Mouse (Mus musculus) intestine, postnatal 0 days (tissue): ENCODE measurements around the gene Mpdu1. TPM values are rescaled to one million over a fixed set of nuclear protein-coding genes. Genes with fewer than 3 reads are reported as not detected.

ENCODE experiments used
- ATAC-seq: fragments of 200-750 bp; cut with Nextera tagmentation; 2 replicates; pipeline ENCODE4 v1.8.0; 2017; ENCODE audit warnings: mild to moderate bottlenecking, moderate TSS enrichment, moderate library complexity
- H3K27ac ChIP-seq: fragments of 300-500 bp; sonication (generic); 2 replicates; pipeline ENCODE4 v1.5.1; 2014; ENCODE audit warnings: mild to moderate bottlenecking, low read depth, low read length, moderate library complexity
- H3K27me3 ChIP-seq: fragments of 300-500 bp; sonication (generic); replicated peaks from 2 replicates; pipeline ENCODE4 v1.6.1; 2014; ENCODE audit warnings: low read length, mixed read lengths; ENCODE audit not compliant: control insufficient read depth, insufficient read depth
- H3K36me3 ChIP-seq: fragments of 300-500 bp; sonication (generic); 2 replicates; pipeline ENCODE4 v1.6.1; 2014; ENCODE audit warnings: mild to moderate bottlenecking, moderate library complexity; ENCODE audit not compliant: control insufficient read depth, insufficient read depth
- H3K4me1 ChIP-seq: fragments of 300-500 bp; sonication (generic); replicated peaks from 2 replicates; pipeline ENCODE4 v1.6.1; 2014; ENCODE audit warnings: antibody characterized with exemption, low read length, mixed read lengths; ENCODE audit not compliant: control insufficient read depth, insufficient read depth
- H3K4me2 ChIP-seq: fragments of 300-500 bp; sonication (generic); replicated peaks from 2 replicates; pipeline ENCODE4 v1.6.1; 2014; ENCODE audit warnings: low read depth, mild to moderate bottlenecking, moderate library complexity
- H3K4me3 ChIP-seq: fragments of 300-500 bp; sonication (generic); 2 replicates; pipeline ENCODE4 v1.5.1; 2014; ENCODE audit warnings: low read depth, low read length
- H3K9ac ChIP-seq: fragments of 300-500 bp; sonication (generic); 2 replicates; pipeline ENCODE4 v1.6.1; 2014; ENCODE audit warnings: mild to moderate bottlenecking, low read depth, low read length
- H3K9me3 ChIP-seq: fragments of 300-500 bp; sonication (generic); 2 replicates; pipeline ENCODE4 v1.6.1; 2016; ENCODE audit warnings: mixed run types; ENCODE audit not compliant: control insufficient read depth
- CTCF ChIP-seq: sonication (generic); IDR thresholded peaks from 2 replicates; pipeline ENCODE4 v1.5.1; 2016; ENCODE audit warnings: low read depth, mild to moderate bottlenecking, control low read depth, antibody characterized with exemption, moderate library complexity
- WGBS: fragments of 180-500 bp; shearing (Covaris S2); extraction: QIAGEN DNeasy Blood & Tissue Kit; methylation state at CpG from one replicate; pipeline ENCODE4 v1.1.7; 2014; 5-methylcytosine and 5-hydroxymethylcytosine counted together
- polyA plus RNA-seq: library from polyadenylated mRNA; unstranded; fragments of >200 nt; fragmentation: Nextera tagmentation; extraction: Ambion mirVana; gene quantifications from 2 replicates; pipeline ENCODE4 v1.2.1, GENCODE M21; 2015

Mpdu1 gene
- polyA plus RNA-seq, 1 experiment from 2014 or later, result 96.6 TPM

- Histone ChIP-seq H3K4me1 (peaks cover 12% of the 10 kb centered on the region), H3K27ac (peak overlapping the region; percentile 89; the same call in 1 of the 2 replicates)
- WGBS, result 89% methylated on average over 6 of the region's 6 CpGs
Observed at GRCm38 (mm10) chr11:69684936-69685335, 22.5 kb upstream of the Mpdu1 start.

GRCm38 (mm10) chr11:69684128-69684745, 21.8 kb upstream of the Mpdu1 start:
- H3K27ac ChIP-seq, result peak overlapping the region; percentile 89
- no peaks in the 10 kb centered on the region for H3K27me3 ChIP-seq
- peak overlapping the region; percentile 26 for H3K4me3 ChIP-seq
- peaks cover 12% of the 10 kb centered on the region for H3K4me1 ChIP-seq
- H3K9ac ChIP-seq, result peak overlapping the region; percentile 31; the same call in 1 of the 2 replicates
- peak; percentile 67 for ATAC-seq
- H3K36me3 ChIP-seq, result no peaks in the 10 kb centered on the region; the same call in 1 of the 2 replicates
- TF ChIP-seq CTCF, result no peak
- WGBS, result 65% methylated on average over 12 of the region's 12 CpGs
- H3K9me3 ChIP-seq, result no peaks in the 10 kb centered on the region
- H3K4me2 ChIP-seq, result peak overlapping the region; percentile 62

More at GRCm38 (mm10) chr11:69684936-69685335, 22.5 kb upstream of the Mpdu1 start:
- H3K4me2 ChIP-seq, result peak overlapping the region; percentile 62
- no peaks in the 10 kb centered on the region for H3K27me3 ChIP-seq
- TF ChIP-seq CTCF, result no peak
- no peak for ATAC-seq
- no peaks in the 10 kb centered on the region; the same call in 1 of the 2 replicates for H3K36me3 ChIP-seq
- peak overlapping the region; percentile 26 for H3K4me3 ChIP-seq
- H3K9ac ChIP-seq, result 0 out of 2 replicates have a peak overlapping the region, but pooled peaks have one; percentile 31
- H3K9me3 ChIP-seq, result no peaks in the 10 kb centered on the region

- peaks cover 12% of the 10 kb centered on the region for H3K4me1 ChIP-seq
- no peak for ATAC-seq
- WGBS, result 55% methylated on average over 7 of the region's 7 CpGs
- no peaks in the 10 kb centered on the region for H3K9me3 ChIP-seq
- TF ChIP-seq CTCF, result no peak
- no peak overlapping the region for H3K4me3 ChIP-seq
- no peak overlapping the region for H3K9ac ChIP-seq
- peak overlapping the region; percentile 89 for H3K27ac ChIP-seq
- peak overlapping the region; percentile 9 for H3K4me2 ChIP-seq
- H3K36me3 ChIP-seq, result peaks cover 2% of the 10 kb centered on the region
- no peaks in the 10 kb centered on the region for H3K27me3 ChIP-seq
Observed at GRCm38 (mm10) chr11:69683576-69683975, 21.1 kb upstream of the Mpdu1 start.

- no peaks in the 10 kb centered on the region for H3K27me3 ChIP-seq
- peak overlapping the region; percentile 89 for H3K27ac ChIP-seq
- TF ChIP-seq CTCF, result peak; percentile 97
- H3K9me3 ChIP-seq, result no peaks in the 10 kb centered on the region
- H3K4me2 ChIP-seq, result peak overlapping the region; percentile 82
- H3K36me3 ChIP-seq, result peaks cover 7% of the 10 kb centered on the region
- no peak overlapping the region for H3K4me3 ChIP-seq
- no peak overlapping the region for H3K9ac ChIP-seq
- peaks cover 12% of the 10 kb centered on the region for H3K4me1 ChIP-seq
- 23% methylated on average over 12 of the region's 12 CpGs for WGBS
- no peak for ATAC-seq
Observed at GRCm38 (mm10) chr11:69682840-69683533, 20.5 kb upstream of the Mpdu1 start.

- peak overlapping the region; percentile 37; the same call in 1 of the 2 replicates for H3K9ac ChIP-seq
- H3K4me2 ChIP-seq, result peak overlapping the region; percentile 82
- 19% methylated on average over 24 of the region's 24 CpGs for WGBS
- ATAC-seq, result no peak
- peak overlapping the region; percentile 92 for H3K4me3 ChIP-seq
- H3K4me1 ChIP-seq, result peaks cover 12% of the 10 kb centered on the region
- peaks cover 14% of the 10 kb centered on the region for H3K36me3 ChIP-seq
- H3K27me3 ChIP-seq, result no peaks in the 10 kb centered on the region
- H3K27ac ChIP-seq, result peak overlapping the region; percentile 91
- no peak for TF ChIP-seq CTCF
- no peaks in the 10 kb centered on the region for H3K9me3 ChIP-seq
Observed at GRCm38 (mm10) chr11:69682209-69682839, 19.9 kb upstream of the Mpdu1 start.
